Mouse (Mus musculus) megakaryocyte, embryonic 14.5 days (primary cell): ENCODE results near the gene Gpank1.

Experiments
- FLI1 ChIP-seq: IDR thresholded peaks from 2 replicates; pipeline ENCODE4 v1.6.1; 2012; ENCODE audit warnings: low read length, inconsistent platforms, mixed read lengths
- GATA1 ChIP-seq: IDR thresholded peaks from 3 replicates; pipeline ENCODE4 v1.6.1; 2012; ENCODE audit warnings: mixed read lengths, low read length, inconsistent platforms, borderline replicate concordance

- no peak for TF ChIP-seq GATA1
- no peak for TF ChIP-seq FLI1
Observed at GRCm38 (mm10) chr17:35165451-35166155, 44.3 kb downstream of the Gpank1 start.
